Mouse (Mus musculus): Measurements from ENCODE around the gene Gm45713.
"Not testable (repeated sequence)": the region's sequence is repeated elsewhere in the genome, so short reads cannot be mapped to it uniquely, and the experiment has no call there.

Gm45713 gene

DNA sequence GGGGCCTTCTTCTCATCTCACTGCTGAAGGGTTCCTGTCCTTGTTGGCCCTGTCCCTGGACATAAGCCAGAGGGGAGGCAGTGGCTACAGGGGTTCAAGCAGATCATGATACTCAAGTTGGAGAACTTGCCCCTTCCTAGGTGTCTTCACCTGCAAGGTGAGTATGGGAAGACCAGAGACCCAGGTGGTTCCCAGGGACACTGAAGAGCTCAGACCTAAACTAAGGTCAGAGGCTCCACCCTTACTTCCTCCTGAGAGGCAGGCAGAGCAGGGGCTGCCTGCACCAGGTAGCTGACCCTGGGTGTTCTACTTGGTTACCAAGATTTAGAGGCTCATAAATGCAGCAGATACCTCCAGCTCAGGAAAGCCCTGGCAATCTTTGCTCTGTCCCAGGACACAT lies 14.1 kb downstream of the Gm45713 start:
- no peak for DNase-seq

- peak; percentile 44 for DNase-seq
Measured at GRCm38 (mm10) chr7:45121404-45121803, 14.6 kb downstream of the Gm45713 start.

GRCm38 (mm10) chr7:45119780-45120709 lies 16.0 kb downstream of the Gm45713 start:
- DNase-seq, result no peak

DNA sequence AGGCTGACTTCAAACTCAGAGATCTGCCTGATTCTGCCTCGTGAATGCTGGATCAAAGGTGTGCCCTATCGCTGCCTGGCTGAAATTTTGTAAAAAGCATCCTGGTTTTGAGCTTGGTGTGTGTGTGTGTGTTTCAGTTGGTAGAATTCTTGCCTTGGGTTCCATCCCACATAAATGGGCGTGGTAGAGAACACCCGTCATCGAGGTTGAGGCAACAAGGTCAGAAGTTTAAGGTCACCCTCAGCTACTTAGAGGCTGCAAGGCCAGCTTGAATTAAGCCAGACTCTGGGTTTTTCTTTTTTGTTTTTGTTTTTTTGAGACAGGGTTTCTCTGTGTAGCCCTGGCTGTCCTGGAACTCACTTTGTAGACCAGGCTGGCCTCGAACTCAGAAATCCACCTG lies 17.7 kb downstream of the Gm45713 start:
- DNase-seq, result no peak

- no peak for DNase-seq
Measured at GRCm38 (mm10) chr7:45117566-45117965, 18.5 kb downstream of the Gm45713 start.

DNA sequence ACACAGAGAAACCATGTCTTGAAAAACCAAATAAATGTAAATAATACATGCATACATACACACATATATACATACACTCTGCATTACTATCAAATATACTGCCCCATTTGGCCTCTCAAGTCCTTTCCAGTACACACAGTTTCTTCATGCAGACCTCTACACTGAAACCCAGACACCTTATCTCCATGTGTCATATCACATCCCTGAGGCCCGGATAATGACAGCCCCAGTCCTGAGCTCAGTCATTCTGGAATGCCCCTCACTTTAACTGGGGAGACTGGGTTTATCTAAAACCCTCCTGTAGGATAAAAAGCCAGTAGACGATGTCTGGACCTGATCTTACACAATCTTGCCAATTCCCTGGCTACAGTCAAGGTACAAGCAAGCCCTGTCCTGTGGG lies 22.6 kb downstream of the Gm45713 start:
- no peak for DNase-seq

GRCm38 (mm10) chr7:45112529-45112928 lies 23.5 kb downstream of the Gm45713 start:
- DNase-seq, result no peak

DNA sequence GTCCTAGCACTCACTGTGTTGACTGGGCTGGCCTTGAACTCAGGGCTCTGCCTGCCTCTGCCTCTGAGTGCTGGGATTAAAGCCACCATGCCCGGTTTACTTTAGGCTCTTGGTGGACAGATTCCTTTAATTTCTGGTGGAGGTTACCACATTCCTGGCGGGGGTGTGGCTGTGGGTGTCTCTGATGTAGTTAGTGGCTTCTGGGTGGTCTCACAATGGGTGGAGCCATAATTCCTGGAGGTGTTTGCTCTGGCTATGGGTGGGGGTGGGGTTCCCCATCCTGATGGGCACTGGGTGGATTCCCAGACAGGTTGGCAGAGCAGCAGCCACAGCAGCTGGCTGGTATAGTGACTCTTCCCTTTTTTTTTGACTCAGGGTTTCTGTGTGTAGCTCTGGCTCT lies 24.1 kb downstream of the Gm45713 start:
- DNase-seq, result no peak

- not testable (repeated sequence) for DNase-seq
Measured at GRCm38 (mm10) chr7:45110089-45110488, 25.9 kb downstream of the Gm45713 start.

- DNase-seq, result no peak
Measured at GRCm38 (mm10) chr7:45107052-45107645, 28.9 kb downstream of the Gm45713 start.

DNA sequence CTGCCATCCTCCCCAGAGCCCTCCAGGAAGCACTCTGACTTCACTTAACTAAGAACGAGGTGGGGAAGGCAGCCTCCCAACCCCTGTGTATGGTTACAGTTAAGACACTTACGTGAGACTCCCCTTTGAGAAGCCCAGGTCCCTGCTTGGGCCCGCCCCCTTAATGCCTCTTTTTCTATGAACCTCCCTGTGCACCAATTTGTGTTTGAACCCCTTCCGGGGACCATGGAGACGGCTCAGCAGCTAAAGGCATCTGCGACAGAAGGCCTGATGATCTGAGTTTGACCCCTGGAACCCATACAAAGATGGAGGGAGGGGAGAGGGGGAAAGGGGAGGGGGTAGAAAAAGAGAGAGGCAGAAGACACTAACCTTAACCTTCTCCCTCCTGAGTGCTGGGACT lies 29.6 kb downstream of the Gm45713 start:
- no peak for DNase-seq

DNA sequence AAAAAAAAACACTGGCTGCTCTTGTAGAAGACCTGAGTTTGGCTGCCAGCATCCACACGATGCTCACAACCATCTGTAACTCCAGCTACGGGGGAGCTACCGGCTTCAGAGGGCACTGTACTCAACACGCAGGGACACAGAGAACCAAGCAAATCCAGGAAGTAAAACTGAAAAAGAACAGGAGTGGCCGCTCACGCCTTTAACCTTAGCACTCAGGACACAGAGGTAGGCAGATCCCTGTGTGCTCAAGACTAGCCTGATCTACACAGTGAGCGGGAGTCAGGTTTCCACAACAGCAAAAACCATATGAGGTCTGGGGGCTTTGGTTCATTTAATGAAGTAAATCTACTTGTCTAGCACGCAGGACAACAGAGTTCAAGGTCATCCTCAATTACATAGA lies 30.5 kb downstream of the Gm45713 start:
- DNase-seq, result no peak

DNA sequence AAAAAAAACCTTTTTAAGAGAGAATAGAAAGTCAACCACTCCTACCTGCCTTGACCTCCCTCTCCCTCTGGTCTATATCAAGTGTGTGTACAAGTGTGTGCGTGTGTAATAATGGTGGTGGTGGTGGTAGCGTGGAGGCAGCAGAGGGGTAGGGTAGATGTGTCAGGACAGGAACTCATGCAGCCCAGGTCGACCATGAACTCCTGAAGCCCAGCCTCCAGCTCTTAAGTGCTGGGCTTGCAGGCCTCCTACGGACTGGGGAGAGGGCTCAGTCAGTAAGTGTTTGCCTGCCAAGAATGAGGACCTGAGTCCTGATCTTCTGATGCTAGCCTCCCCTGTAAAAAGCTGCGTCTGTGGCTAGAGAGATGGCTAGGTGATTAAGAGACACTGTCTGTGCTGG lies 31.1 kb downstream of the Gm45713 start:
- no peak for DNase-seq

- DNase-seq, result peak; percentile 64
Measured at GRCm38 (mm10) chr7:45103652-45104180, 32.3 kb downstream of the Gm45713 start, which contains the start of gene Fcgrt. Gene Fcgrt, minus strand, starts transcription at chr7:45103851.

DNA sequence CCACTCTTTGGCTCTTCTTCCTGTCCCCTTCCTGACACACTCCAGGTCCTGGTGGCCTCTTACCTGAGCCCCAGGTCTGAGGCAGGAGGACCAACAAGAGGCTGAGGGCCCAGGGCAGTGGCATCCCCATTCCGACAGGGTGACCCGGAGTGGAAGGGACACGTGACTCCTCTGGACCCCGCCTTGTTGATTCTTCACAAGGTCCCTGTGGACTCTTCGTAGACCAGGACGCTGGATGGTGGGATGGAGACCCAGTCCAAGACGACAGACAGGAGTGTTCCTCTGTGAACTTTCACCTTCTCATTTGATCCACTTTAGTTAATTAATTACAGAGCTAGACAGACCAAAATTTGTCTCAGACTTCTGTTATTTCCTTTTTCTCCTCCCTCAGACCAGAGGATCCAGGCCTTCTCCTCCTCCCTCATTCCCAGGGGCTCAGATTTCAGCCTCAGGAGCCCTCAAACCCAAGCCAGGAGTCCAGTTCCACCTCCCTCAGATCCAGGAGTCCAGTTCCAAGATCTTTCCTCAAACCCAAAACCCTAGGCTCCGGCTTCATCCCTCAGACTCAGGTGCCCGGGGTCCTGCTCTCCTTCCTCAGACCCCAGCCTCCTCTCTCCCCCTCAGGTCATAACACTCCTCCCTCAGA lies 33.0 kb downstream of the Gm45713 start:
- no peak for DNase-seq

DNA sequence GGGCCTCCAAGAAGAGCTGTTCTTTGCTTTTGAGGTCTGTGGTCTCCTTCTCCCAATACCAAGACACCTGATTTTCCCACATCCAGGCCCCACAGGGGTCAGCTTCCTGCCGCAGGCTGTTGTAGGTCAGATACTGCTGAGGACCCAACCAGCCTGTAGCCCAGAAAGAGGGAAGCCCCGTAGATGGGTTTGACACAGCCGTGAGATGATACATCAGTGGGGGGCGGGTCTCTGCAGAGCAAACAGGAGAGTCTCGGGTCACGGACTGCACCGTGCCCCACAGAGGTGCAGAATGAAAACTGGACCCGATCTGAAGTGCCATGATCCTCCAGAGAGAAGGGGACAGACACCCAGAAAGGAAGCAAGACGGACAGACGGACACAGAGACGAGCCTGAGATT lies 33.6 kb downstream of the Gm45713 start:
- no peak for DNase-seq

DNA sequence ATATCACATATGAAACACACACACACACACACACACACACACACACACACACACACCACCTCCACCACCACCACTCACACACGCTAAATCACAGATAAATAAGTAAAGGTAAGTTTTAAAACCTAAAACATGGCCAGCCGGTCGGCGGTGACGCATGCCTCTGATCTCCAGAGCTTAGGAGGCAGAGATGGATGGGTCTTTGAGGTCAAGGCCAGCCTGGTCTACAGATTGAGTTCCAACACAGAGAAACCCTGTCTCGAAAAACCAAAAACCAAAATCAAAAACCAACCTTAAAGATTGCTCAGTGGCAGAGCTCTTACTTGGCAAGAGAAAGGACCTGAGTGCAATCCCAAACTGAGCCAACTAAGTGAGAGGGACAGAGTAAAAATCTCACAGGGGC lies 36.0 kb downstream of the Gm45713 start:
- no peak for DNase-seq

DNA sequence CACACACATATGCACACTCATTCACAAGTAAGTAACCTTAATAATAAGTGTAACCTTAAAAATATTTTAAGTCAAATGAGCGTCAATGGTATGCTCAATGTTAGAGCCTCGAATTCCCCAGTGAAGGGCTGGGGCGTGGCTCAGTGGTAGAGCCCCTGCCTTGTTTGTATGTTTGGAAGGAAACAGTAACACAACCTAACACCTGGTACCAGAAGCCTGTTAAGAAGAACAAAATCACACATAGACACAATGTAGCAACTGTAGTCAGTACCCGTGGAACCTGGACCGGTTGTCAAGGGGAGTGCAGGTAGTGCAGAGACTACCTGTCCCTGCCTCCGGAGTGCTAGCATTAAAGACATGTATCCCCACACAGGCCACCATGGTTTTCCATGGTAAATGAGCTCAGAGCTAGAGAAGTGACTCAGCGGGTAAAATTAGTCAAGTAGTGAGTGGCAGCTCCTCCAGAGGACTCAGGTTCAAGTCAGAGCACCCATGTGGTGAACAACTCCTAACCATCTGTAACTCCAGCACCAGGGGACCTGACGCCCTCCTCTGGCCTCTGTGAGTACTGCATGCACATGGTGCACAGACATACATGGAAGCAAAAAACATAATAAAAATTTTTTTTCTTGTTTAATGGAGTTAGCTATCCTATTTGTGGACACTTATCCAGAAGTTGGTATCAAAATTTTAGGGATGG lies 37.3 kb downstream of the Gm45713 start:
- no peak for DNase-seq

- no peak for DNase-seq
Measured at GRCm38 (mm10) chr7:45097479-45097878, 38.6 kb downstream of the Gm45713 start.

DNA sequence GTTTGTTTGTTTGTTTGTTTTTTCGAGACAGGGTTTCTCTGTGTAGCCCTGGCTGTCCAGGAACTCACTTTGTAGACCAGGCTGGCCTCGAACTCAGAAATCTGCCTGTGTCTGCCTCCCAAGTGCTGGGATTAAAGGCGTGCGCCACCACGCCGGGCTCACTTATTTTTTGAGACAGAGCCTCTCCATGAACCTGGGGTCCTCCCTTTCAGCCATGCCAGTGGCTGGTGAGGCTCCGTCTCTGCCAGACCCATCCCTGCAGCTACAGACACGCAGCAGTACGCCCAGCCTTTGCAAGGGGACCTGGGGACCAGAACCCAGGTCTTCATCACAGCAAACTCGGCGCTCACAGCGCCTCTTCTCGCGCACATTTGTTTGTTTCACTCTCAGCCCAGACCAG lies 40.1 kb downstream of the Gm45713 start:
- DNase-seq, result not testable (repeated sequence)

- no peak for DNase-seq
Measured at GRCm38 (mm10) chr7:45095367-45095766, 40.7 kb downstream of the Gm45713 start.

GRCm38 (mm10) chr7:45094121-45094520 lies 41.9 kb downstream of the Gm45713 start:
- DNase-seq, result no peak

DNA sequence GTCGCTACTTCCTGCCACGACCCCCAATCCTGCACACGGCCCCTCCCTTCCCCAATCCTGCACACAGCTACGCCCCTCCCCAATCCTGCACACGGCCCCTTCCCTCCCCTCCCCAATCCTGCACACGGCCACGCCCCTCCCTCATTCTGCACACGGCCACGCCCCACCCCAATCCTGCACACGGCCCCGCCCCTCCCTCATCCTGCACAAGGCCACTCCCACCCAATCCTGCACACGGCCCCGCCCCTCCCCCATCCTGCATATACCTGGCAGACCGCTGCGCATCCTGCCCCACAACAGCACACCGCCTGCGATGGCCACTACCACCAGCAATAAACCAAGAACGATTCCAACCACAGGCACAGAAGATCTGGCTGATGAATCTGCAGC lies 42.5 kb downstream of the Gm45713 start:
- DNase-seq, result peak; percentile 68
